Mouse (Mus musculus): ENCODE results near the gene Mybl2.

Gene Mybl2

DNA sequence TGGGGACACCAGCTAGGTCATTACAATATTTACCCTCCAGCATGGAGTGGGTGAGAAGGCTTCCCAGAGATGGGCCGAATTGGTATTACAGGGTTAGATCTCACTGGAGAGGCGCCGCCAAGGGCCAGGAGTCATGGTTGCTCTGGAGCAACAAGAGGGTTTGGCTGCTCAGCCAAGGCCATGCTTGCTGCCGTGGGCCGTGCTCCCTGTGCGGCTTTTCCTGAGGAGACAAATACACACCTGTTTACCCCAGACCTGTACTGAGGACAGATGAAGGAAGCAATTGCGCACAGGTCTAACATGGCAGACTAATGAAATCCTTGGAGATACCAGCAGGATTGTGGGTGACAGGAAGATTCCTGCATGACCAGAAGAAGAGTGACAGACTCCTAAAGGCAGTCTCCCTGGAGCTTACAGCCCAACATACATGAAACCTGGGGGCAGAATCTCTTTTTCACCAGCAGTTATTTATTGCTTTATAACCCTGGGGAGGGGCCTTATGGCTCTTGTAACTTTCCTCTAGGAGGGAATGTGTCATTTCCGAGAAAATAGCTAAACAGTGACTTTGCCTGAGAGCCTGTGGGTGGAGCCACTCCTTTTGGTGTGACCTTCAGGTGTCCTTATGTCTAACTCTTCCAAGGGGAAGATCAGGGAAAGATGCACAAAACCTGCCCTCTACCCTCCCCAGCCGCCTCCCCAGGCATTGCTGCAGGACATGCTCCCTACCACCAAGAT lies 18.7 kb downstream of the Mybl2 start:
- DNase-seq, result no peak

DNA sequence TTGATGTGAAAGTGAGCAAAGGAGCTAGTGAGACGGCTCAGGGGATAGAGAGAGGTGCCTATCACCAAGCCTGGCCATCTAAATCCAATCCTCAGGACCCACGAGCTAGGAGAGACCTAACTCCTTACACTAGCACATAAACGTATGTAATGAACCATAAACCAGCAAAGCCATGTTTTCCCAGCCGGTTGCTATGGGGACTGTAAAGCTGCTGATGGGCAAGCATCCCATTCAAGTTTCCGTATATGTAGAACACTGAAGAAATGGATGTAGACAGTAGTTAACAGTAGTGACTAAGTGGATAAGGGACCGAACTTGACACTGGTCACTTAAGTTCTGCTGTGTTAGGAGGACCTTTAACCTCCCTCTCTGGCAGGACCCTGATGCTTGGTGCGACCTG lies 19.5 kb downstream of the Mybl2 start:
- no peak for DNase-seq

DNA sequence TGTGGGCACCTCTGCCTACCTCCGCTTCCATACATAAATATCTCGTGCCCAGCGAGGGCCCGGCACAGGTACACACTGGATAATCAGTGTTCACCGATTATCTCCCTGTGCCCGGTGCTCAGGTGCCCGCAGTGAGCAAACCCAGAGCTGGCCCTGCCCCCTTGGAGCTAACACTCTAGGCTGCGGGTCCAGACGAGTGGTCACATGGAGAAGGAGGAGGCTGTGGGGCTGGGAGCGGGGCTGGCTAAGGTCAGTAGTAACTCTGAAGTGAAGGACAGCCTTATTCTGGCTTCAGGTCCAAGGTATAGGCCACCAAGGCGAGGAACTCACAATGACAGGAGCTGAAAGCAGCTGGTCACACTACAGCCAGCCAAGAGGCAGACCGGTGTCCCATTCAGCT lies 20.3 kb downstream of the Mybl2 start:
- DNase-seq, result no peak

DNA sequence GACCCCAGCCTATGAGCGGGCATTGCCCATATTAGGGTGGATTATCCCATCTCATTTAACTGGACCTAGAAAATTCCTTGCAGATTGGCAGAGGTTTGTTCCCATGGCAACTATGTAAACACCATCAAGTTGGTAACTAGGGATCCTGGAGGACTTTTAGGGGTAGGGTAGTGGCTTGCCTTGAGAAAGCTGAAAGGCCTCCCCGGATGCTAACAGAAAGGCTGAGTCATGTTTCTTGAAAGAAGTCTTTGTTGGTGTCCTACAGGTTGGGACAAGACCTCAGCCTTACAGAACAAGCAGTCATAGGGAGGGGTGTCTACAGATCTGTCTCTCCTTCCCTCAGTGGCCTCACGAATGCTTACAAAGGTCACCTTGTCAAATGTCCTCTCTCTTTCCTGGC lies 20.7 kb downstream of the Mybl2 start:
- DNase-seq, result no peak

DNA sequence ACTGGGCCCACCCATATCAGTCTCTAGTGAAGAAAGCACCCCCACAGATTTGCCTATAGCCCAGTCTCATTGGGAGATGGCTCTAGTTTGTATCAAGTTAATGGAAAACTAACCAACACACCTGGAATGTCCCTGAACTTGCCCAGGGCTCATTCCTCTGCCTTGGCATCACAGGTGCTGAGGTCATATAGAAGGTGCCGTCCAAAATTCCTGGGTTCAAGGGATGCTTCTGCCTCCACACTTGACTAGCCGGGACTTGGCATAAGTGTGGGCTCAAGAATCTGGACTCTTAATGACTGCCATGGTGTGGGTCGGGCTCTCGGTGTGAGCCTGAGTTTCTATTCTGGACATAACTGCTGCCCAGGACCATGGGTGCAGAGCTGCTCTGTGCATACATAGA lies 24.6 kb downstream of the Mybl2 start:
- no peak for DNase-seq

DNA sequence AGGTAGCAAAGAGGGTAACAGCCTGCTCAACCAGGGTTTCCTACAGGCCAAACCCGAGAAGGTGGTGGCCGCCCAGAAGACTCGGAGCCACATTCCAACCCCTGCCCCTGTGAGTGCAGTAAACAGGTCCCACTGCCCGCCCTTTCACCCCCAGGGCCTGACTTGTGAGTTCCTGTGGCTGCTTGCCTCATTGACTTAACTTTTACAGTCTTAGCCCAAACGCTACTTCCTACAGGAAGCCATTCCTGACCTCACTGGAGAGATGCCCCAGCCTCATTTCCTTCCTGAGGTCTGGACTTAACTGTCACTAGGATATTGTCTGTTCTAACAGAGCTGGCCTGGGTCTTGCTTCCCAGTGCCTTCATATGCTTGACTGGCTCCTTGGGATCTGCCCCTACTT lies 28.1 kb downstream of the Mybl2 start:
- no peak for DNase-seq

DNA sequence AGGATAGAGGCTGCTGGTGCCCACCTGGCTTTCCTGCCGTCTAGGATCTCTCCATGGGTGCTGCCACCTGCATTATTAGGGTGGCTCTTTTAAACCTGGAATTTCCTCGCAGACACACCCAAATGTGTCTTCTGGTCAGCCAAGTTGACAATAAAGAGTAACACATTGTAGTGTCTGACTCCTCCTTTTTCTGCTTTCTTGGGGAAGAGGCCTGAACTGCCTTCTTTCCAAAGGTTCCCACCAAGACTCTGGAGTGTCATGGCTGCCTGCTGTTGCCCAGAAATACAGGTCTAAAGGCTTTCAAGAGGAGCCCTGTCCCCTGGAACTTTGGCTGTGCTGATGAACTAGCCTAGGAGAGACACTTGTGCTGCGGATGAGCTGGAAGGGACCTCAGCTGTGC lies 30.0 kb downstream of the Mybl2 start:
- DNase-seq, result no peak

DNA sequence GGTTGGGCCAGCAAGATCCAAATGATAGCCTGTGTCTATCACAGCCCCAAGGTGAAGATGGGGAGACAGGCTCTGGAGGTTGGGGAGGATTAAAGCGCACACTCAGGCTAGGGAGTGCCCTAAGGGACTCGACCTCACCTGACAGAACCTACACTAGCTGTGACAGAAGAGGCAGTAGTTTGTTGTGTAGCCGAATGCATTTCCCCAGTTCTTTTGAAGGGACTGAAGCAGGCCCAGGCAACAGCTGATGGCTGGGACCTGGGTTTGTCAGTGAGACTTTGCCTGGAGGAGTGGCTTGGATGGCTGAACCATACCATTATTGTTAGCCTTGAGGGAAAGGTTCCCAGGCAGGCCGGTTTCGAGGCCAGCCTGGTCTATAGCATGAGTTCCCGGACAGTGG lies 30.6 kb downstream of the Mybl2 start:
- no peak for DNase-seq

DNA sequence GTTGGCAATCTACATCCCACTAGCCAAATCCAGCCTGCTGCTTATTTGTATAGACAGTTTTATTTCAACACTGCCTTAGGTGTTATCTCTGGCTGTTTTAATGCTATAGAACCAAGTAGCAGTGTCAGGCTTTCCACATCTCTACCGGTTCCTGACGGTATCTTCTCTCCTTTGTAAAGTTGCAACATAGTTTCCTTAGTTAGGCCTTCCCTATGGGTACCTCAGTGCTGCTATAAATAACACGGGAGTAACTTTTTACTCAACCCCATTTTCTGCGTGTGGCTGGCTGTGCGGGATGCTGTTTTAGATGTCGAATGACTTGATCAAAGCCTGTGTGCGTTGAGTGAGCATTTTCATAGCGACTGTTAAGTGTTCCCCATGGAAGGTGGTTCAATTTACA lies 32.1 kb downstream of the Mybl2 start:
- DNase-seq, result no peak

DNA sequence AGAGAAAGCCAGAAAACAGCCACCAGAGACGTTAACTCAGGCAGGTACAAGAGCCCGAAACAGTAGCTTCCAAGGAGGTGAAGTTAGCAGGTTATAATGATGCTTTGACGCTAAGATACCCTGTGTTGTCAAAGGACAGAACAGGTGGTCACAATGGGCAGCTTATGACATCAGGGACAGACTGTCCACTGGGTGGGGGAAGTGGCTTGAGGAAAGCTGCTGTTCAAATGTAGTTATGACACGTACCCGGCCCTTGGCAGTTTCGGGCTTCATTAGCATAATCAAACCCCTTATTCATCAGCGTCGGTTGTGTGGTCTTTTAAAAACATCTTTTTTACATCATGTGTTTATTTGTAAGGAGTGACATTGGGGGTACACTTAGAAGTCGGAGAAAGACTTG lies 33.2 kb downstream of the Mybl2 start, which contains the start of gene Gtsf1l:
Gene Gtsf1l, minus strand, starts transcription at position 128 of the 400 bp plus-strand sequence.
- DNase-seq, result no peak

DNA sequence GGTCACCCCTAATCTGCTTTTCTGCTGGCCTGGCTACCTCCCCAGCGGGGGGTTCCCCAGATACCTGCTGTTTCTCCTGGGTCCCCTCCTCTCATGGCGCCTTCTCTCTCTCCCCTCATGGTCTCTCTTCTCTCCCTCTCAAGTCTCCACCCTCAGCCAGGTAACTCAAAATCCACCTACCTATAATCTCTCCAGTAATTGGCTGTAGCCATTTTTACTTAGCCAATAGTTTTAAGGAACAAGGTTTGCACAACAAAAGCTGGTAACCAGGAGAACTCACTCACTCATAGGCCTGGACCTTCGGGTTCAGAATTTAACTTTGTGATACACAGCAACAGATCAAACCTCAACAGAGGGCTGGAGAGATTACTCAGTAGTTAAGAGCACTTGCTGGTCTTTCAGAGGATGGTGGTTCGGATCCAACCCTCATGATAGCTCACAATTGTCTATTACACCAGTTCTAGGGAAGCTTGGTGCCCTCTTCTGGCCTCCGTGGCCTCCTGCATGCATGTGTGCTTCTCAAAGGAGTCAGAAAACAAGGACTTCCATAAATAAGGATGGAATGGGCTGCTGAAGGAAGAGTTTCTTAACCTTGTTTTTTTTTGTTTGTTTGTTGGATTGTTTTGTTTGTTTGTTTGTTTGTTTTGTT lies 35.1 kb downstream of the Mybl2 start:
- DNase-seq, result no peak

DNA sequence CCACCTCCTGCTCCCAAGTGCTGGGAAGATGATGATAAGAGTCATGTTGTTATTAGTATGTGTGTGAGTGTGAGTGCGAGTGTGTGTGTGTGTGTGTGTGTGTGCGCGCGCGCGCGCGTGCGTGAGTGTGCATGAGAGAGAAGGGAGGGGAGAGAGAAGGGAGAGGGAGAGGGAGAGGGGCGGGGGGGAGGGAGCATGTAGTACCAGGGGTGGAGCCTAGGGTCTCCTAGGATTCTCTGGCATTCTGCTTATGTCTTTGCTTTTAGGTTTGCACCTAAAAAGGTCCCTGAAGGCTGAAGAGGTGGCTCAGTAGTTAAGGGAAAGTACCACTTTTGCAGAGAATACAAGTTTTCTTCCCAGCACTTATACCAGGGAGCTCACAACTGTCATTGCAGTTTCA lies 40.4 kb downstream of the Mybl2 start:
- no peak for DNase-seq

DNA sequence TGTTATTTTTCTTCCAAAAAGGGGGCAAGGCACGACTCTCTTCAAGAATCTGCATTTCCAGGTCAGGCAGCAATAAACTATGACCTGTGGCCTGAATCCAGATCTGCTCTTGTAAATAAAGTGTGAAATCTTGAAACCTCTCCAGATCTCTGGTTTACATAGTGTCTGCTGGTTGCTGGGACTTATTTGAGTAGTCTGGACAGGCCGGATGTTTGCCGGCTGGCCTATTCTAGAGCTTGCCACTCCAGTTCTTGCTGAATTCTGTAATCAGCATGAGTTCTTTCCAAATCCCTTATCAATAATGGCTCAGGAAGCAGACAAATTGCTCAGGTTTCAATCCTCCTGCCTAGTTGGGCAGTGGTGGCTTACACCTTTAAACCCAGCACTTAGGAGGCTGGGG lies 41.3 kb downstream of the Mybl2 start:
- no peak for DNase-seq

DNA sequence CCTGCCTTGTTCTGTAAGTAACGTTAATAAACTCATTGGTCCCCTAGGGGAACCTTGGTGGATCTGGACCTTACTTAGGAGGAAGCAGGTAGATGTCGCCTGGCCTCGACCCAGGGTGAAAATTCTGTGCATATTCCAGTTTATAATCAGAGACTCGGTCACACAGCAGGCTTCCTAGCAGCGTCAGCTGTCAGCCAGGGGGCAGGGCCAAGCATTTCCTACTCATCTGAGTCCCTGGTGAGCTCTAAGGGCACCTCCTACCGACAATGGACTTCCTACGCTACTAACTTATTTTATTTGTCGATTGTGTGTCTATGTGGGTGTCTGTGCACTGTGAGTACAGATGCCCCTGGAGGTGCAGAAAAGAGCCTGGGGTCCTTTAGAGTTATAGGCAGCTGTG lies 45.4 kb downstream of the Mybl2 start:
- DNase-seq, result no peak

DNA sequence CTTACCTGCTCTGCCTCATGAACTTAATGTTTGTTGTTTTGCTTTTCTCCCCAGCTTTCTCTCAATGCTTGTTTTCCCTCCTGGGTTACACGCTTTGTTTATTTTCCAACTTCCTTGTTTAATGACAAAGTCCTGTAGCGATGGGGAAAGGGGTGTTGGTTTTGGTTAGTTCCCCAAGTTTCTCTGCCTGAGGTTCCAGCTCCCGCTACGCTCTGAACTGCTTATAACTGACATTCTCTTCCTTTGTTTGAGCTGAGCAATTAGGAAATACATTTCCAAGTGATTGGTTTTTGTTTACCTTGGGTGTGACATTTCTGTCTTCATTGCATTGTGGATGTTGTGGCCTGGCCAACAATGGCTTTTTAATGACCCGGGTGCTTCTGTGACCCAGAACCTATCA lies 46.1 kb downstream of the Mybl2 start:
- DNase-seq, result no peak

DNA sequence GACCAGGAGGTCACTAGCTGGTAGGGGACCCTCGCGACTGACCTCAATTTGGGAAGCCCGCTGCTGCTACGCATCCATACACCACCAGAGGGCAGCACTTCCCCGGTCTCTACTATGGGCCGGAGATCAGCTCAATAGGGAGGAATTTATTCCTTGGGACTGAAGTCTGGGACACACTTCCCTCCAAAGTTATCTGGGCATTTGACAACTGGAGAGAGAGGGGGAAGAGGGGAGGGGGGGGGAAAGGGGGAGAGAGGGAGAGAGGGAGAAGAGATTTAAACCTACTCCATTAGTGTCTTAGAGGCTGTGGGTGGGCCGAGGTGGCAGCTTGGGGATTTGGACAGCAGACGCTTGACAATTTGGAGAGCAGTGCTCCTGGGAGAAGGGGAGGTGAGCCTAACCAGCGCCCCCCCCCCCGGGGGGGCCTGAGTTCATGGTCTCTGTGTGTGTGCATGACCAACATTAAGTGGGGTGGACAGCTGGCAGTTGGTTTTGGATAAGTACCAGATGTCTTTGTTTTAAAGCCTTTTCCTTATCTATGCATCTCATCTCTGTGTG lies 47.2 kb downstream of the Mybl2 start:
- DNase-seq, result peak; percentile 25

DNA sequence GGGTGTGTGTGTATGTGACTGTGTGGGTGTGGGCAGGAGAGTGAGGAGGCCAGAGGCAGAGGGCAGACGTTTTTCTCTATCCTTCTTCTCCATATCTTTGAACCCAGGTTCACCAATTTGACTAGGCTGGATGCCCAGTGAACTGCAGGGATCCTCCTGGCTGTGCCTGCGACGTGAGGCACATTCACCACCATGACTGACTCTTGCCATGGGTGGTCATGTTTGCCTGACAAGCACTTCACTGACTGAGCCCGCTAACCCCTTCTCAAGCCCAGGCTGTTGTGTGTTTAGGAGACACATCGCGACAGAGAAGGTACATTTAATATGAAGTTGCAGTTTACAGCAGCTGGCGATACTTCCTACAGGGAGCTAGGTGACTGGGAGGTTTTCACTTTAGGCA lies 47.7 kb downstream of the Mybl2 start:
- no peak for DNase-seq

DNA sequence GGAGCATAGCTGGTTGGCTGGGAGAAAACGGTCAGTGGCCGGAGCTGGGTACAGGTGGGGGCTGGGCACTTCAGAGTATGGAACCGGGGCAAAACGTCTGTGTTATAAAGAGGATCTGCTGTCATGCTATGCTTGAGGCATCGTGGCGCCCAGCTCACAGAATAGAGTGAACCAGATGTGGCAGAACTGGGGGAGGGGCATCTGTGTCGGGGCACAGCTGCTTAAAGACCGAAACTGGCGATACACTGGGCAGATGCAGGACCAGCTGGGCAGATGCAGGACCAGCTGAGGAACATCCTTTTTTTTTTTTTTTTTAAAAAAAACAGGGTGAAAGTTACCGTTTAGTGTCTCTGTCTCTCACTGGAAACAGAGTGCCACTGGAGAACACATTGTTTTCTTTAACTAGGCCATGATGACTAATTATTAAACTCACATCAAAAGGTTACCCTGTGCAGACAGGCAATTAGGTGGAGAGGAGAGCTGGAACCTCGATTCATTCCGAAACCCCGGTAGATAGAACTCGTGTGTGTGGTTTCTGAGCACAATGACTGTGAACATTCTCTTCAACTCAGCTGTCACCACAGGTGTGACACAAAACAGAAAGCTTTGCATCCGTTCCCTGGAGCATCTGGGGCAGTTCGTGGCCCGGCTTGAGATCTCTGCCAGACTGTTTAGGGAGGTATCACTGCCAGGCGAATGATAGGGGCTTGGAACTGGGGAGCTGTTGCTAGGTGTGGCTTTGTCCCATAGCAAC lies 48.6 kb downstream of the Mybl2 start:
- DNase-seq, result no peak

DNA sequence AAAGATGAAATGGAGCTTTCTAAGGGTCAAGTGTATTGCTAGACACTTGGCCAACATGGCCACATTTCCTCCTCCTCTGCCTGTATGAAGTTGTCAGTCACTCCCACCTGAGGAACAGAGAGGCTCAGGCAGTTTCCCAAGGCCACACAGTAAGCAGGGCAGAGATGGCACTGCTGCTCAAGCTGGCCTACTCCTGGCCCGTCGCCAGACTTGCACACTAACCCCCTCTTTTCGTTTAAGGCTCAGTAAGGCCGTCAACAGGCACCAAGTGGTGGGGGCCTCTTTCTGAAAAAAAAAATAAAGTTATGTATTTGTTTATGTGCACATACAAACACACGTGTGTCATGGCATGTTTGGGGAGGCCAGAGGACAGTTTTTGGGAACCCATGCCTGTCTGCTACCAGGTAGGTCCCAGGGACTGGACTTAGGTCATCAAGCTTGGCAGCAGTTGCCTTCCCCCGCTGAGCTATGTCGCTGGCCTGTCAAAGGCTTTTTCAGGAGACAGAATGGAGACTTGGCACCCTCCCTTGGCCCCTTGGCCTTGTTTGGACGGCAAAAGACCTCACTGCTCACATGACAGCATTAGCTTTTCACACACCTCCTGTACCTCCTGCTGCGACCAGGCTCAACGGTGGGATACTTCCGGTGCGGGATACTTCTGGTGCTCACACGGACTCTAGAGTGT lies 49.7 kb downstream of the Mybl2 start:
- no peak for DNase-seq

DNA sequence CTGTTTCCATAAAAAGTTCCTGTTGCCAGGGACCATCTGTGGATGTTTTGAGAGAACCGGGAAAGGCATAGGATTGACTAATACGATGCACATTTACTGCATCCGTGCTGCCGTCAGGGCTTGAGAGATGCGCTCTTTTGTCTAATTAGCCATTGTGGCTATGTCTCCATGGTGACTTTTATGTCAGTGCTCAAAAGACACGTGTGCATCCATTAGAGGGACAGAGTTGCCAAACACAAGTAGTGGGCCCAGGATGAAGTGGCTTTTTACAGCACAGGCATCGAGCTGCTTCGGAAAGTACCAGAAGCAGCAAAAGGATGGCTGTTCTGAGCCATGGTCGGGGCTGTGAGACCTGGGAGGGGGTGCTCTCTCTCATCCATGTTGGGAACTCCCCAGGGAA lies 53.9 kb downstream of the Mybl2 start:
- no peak for DNase-seq

DNA sequence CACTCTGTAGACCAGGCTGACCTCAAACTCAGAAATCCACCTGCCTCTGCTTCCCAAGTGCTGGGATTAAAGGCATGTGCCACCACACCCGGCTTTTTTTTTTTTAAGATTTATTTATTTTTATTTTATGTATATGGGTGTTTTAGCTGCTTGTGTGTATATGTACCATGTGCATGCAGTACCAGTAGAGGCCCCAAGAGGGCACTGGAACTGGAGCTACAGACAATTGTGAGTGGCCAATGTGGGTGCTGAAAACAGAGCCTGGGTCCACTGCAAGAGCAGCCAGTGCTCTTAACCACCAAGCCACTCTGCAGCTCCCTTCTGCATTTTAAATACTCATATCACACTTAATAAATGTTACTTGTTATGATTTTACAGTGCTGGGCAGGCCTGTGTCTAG lies 56.2 kb downstream of the Mybl2 start:
- DNase-seq, result no peak

DNA sequence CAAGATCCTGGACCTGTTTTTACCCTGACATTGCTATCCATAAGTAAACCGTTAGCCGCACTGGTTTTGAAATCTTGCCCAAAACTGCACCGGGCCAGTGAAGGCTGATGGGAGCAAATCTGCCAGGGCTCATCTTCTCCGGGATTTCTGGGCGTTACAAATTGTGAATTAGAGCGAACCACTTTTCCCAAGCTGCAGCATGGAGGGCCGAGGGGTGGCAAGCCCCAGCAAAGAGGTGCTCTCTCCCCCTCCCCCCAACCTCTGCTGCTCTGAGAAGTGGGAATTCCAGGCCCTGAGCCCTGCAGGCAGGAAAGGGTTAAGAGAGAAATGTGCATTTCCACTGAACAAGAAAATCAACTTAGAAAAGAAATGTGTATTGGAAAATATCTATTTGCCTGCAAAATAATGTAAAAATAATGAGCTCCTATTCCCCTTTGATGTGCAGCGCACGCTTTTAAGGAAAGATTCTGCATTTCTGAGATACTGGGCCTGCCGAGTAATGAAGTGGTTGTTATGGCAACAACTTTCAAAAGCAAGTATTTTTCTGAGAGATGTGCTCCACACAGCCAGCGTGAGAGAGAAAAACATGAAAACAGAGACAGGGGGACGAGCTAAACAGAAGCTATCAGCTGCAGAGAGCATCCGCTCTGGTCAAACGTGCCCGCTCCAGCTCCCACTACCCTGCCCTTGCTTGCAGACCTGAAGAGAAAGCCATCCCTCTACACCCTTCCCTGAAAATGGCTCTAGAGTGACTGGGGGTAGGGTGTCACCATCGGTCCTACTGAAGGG lies 57.1 kb downstream of the Mybl2 start:
- no peak for DNase-seq

All from cerebellum, adult 11 months (tissue).